Mouse (Mus musculus): ENCODE results near the gene Hsd17b1. TPM values are rescaled to one million over a fixed set of nuclear protein-coding genes. Genes with fewer than 3 reads are reported as not detected.
"Not testable (repeated sequence)": the region's sequence is repeated elsewhere in the genome, so short reads cannot be mapped to it uniquely, and the experiment has no call there.

The Hsd17b1 gene
- total and polyA plus RNA-seq, 2 experiments from 2014 or later = 0.71 TPM; not detected in 1

GRCm38 (mm10) chr11:101120545-101121188 lies 42.5 kb downstream of the Hsd17b1 start:
- Histone ChIP-seq H3K27ac (ENCODE audit: low read depth, low read length) (peak overlapping the region; percentile 81; the same call in 1 of the 2 replicates), H3K4me1 (ENCODE audit: insufficient read depth) (peaks cover 17% of the 10 kb centered on the region), H3K4me3 (ENCODE audit: low read depth, low read length) (peak overlapping the region; percentile 75), H3K9ac (peak overlapping the region; percentile 74), H3K27me3 (ENCODE audit: insufficient read depth, low read length) (no peaks in the 10 kb centered on the region), H3K9me3 (ENCODE audit: low read length) (no peaks in the 10 kb centered on the region), H3K36me3 (ENCODE audit: insufficient read depth) (peaks cover 22% of the 10 kb centered on the region), H3K4me2 (ENCODE audit: low read depth) (peak overlapping the region; percentile 88)
- no peak for ATAC-seq
- DNase-seq = no peak
- WGBS = 21% methylated on average over 19 of the region's 19 CpGs
- TF ChIP-seq CTCF (IDR thresholded peaks at IDR 0.05; ENCODE audit: low read depth) = no peak

- not testable (repeated sequence) for H3K9me3 ChIP-seq (ENCODE audit: low read length); DNase-seq; H3K27ac ChIP-seq (ENCODE audit: low read depth, low read length); H3K4me3 ChIP-seq (ENCODE audit: low read depth, low read length); ATAC-seq; H3K4me1 ChIP-seq (ENCODE audit: insufficient read depth); H3K9ac ChIP-seq; H3K27me3 ChIP-seq (ENCODE audit: insufficient read depth, low read length); H3K4me2 ChIP-seq (ENCODE audit: low read depth)
- 97% methylated on average over 8 of the region's 8 CpGs for WGBS
- peaks cover 32% of the 10 kb centered on the region for H3K36me3 ChIP-seq (ENCODE audit: insufficient read depth)
Measured at GRCm38 (mm10) chr11:101124494-101124893, 46.3 kb downstream of the Hsd17b1 start.

GRCm38 (mm10) chr11:101125008-101125407 lies 46.8 kb downstream of the Hsd17b1 start:
- H3K9me3 ChIP-seq (ENCODE audit: low read length); ATAC-seq; H3K4me2 ChIP-seq (ENCODE audit: low read depth); DNase-seq; H3K27me3 ChIP-seq (ENCODE audit: insufficient read depth, low read length); H3K4me3 ChIP-seq (ENCODE audit: low read depth, low read length); H3K27ac ChIP-seq (ENCODE audit: low read depth, low read length); H3K4me1 ChIP-seq (ENCODE audit: insufficient read depth); H3K9ac ChIP-seq: not testable (repeated sequence)
- peaks cover 32% of the 10 kb centered on the region for H3K36me3 ChIP-seq (ENCODE audit: insufficient read depth)
- 97% methylated on average over 7 of the region's 9 CpGs for WGBS

GRCm38 (mm10) chr11:101127075-101127474 lies 48.9 kb downstream of the Hsd17b1 start:
- 78% methylated on average over 1 of the region's 1 CpGs for WGBS
- ATAC-seq = no peak

GRCm38 (mm10) chr11:101128996-101129577 lies 50.9 kb downstream of the Hsd17b1 start:
- Histone ChIP-seq H3K4me2 (ENCODE audit: low read depth) (no peak overlapping the region), H3K36me3 (ENCODE audit: insufficient read depth) (peaks cover 20% of the 10 kb centered on the region), H3K27me3 (ENCODE audit: insufficient read depth, low read length) (no peaks in the 10 kb centered on the region), H3K4me3 (ENCODE audit: low read depth, low read length) (no peak overlapping the region), H3K9me3 (ENCODE audit: low read length) (no peaks in the 10 kb centered on the region), H3K4me1 (ENCODE audit: insufficient read depth) (no peaks in the 10 kb centered on the region), H3K27ac (ENCODE audit: low read depth, low read length) (no peak overlapping the region), H3K9ac (no peak overlapping the region)
- ATAC-seq (no peak), DNase-seq (no peak)
- WGBS = 84% methylated on average over 11 of the region's 11 CpGs
- TF ChIP-seq CTCF (IDR thresholded peaks at IDR 0.05; ENCODE audit: low read depth) = no peak

More at GRCm38 (mm10) chr11:101127075-101127474, 48.9 kb downstream of the Hsd17b1 start:
- Histone ChIP-seq H3K9me3 (ENCODE audit: low read length) (no peaks in the 10 kb centered on the region), H3K36me3 (ENCODE audit: insufficient read depth) (peaks cover 32% of the 10 kb centered on the region), H3K27ac (ENCODE audit: low read depth, low read length) (no peak overlapping the region), H3K9ac (no peak overlapping the region), H3K4me1 (ENCODE audit: insufficient read depth) (no peaks in the 10 kb centered on the region), H3K4me2 (ENCODE audit: low read depth) (no peak overlapping the region), H3K27me3 (ENCODE audit: insufficient read depth, low read length) (no peaks in the 10 kb centered on the region), H3K4me3 (ENCODE audit: low read depth, low read length) (no peak overlapping the region)
- DNase-seq = no peak
- TF ChIP-seq CTCF (IDR thresholded peaks at IDR 0.05; ENCODE audit: low read depth) = peak; percentile 33

Small RNAs within 50 kb of the gene (microRNA-seq; reads per million reads assigned to microRNA genes)
- gene Mir6928 = 3.7 to 5.8 reads per million in 2 experiments

Other genes starting within 250 kb of the Hsd17b1 start
- 17.8 and 22.6 TPM in 2 replicates for gene Stat5b, start 227.7 kb upstream of the Hsd17b1 start, total RNA-seq (2014; rRNA removed)
- gene Stat5b, start 227.7 kb upstream of the Hsd17b1 start, polyA plus RNA-seq (2015; fragmentation: Nextera tagmentation; extraction: Ambion mirVana) = 4.9 and 8.8 TPM in 2 replicates
- gene Stat5a, start 219.1 kb upstream of the Hsd17b1 start, total RNA-seq (2014; rRNA removed) = 2.0 and 2.6 TPM in 2 replicates
- 1.1 and 1.6 TPM in 2 replicates for gene Stat5a, start 219.1 kb upstream of the Hsd17b1 start, polyA plus RNA-seq (2015; fragmentation: Nextera tagmentation; extraction: Ambion mirVana)
- gene Stat3, start 138.9 kb upstream of the Hsd17b1 start, total RNA-seq (2014; rRNA removed) = 29.4 and 42.5 TPM in 2 replicates
- gene Stat3, start 138.9 kb upstream of the Hsd17b1 start, polyA plus RNA-seq (2015; fragmentation: Nextera tagmentation; extraction: Ambion mirVana) = 20.5 and 31.2 TPM in 2 replicates
- 14.8 and 22.7 TPM in 2 replicates for gene Cavin1, start 107.5 kb upstream of the Hsd17b1 start, total RNA-seq (2014; rRNA removed)
- 36.7 and 38.3 TPM in 2 replicates for gene Cavin1, start 107.5 kb upstream of the Hsd17b1 start, polyA plus RNA-seq (2015; fragmentation: Nextera tagmentation; extraction: Ambion mirVana)
- 132 and 179 TPM in 2 replicates for gene Atp6v0a1, start 69.0 kb upstream of the Hsd17b1 start, total RNA-seq (2014; rRNA removed)
- 121 and 162 TPM in 2 replicates for gene Atp6v0a1, start 69.0 kb upstream of the Hsd17b1 start, polyA plus RNA-seq (2015; fragmentation: Nextera tagmentation; extraction: Ambion mirVana)
- 11.3 and 14.9 TPM in 2 replicates for gene Naglu, start 8.4 kb upstream of the Hsd17b1 start, total RNA-seq (2014; rRNA removed)
- 11.6 and 12.6 TPM in 2 replicates for gene Naglu, start 8.4 kb upstream of the Hsd17b1 start, polyA plus RNA-seq (2015; fragmentation: Nextera tagmentation; extraction: Ambion mirVana)
- 39.3 and 40.7 TPM in 2 replicates for gene Coasy, start 4.2 kb downstream of the Hsd17b1 start, total RNA-seq (2014; rRNA removed)
- gene Coasy, start 4.2 kb downstream of the Hsd17b1 start, polyA plus RNA-seq (2015; fragmentation: Nextera tagmentation; extraction: Ambion mirVana) = 39.8 and 40.2 TPM in 2 replicates
- gene Mlx, start 8.9 kb downstream of the Hsd17b1 start, total RNA-seq (2014; rRNA removed) = 68.0 and 76.5 TPM in 2 replicates
- gene Mlx, start 8.9 kb downstream of the Hsd17b1 start, polyA plus RNA-seq (2015; fragmentation: Nextera tagmentation; extraction: Ambion mirVana) = 78.0 and 82.4 TPM in 2 replicates
- gene Psmc3ip, start 17.0 kb downstream of the Hsd17b1 start, total RNA-seq (2014; rRNA removed) = 9.5 and 13.8 TPM in 2 replicates
- gene Psmc3ip, start 17.0 kb downstream of the Hsd17b1 start, polyA plus RNA-seq (2015; fragmentation: Nextera tagmentation; extraction: Ambion mirVana) = 19.2 and 25.7 TPM in 2 replicates
- 53.3 and 59.0 TPM in 2 replicates for gene Retreg3, start 41.5 kb downstream of the Hsd17b1 start, total RNA-seq (2014; rRNA removed)
- gene Retreg3, start 41.5 kb downstream of the Hsd17b1 start, polyA plus RNA-seq (2015; fragmentation: Nextera tagmentation; extraction: Ambion mirVana) = 21.0 and 23.2 TPM in 2 replicates
- gene Tubg1, start 41.5 kb downstream of the Hsd17b1 start, total RNA-seq (2014; rRNA removed) = 35.6 and 43.1 TPM in 2 replicates
- 64.8 and 66.6 TPM in 2 replicates for gene Tubg1, start 41.5 kb downstream of the Hsd17b1 start, polyA plus RNA-seq (2015; fragmentation: Nextera tagmentation; extraction: Ambion mirVana)
- 23.2 and 28.6 TPM in 2 replicates for gene Tubg2, start 77.5 kb downstream of the Hsd17b1 start, total RNA-seq (2014; rRNA removed)
- gene Tubg2, start 77.5 kb downstream of the Hsd17b1 start, polyA plus RNA-seq (2015; fragmentation: Nextera tagmentation; extraction: Ambion mirVana) = 59.9 and 69.7 TPM in 2 replicates
- 3.0 and 3.5 TPM in 2 replicates for gene Cntnap1, start 92.1 kb downstream of the Hsd17b1 start, total RNA-seq (2014; rRNA removed)
- 0.35 and 1.1 TPM in 2 replicates for gene Cntnap1, start 92.1 kb downstream of the Hsd17b1 start, polyA plus RNA-seq (2015; fragmentation: Nextera tagmentation; extraction: Ambion mirVana)
- 9.2 and 10.2 TPM in 2 replicates for gene Plekhh3, start 92.9 kb downstream of the Hsd17b1 start, total RNA-seq (2014; rRNA removed)
- gene Plekhh3, start 92.9 kb downstream of the Hsd17b1 start, polyA plus RNA-seq (2015; fragmentation: Nextera tagmentation; extraction: Ambion mirVana) = 4.9 and 5.3 TPM in 2 replicates
- gene Ccr10, start 97.0 kb downstream of the Hsd17b1 start, total RNA-seq (2014; rRNA removed) = 0.23 and 0.52 TPM in 2 replicates
- gene Ccr10, start 97.0 kb downstream of the Hsd17b1 start, polyA plus RNA-seq (2015; fragmentation: Nextera tagmentation; extraction: Ambion mirVana) = 0.15 and 0.24 TPM in 2 replicates
- gene Ezh1, start 148.1 kb downstream of the Hsd17b1 start, total RNA-seq (2014; rRNA removed) = 25.6 and 27.7 TPM in 2 replicates
- 18.8 and 22.5 TPM in 2 replicates for gene Ezh1, start 148.1 kb downstream of the Hsd17b1 start, polyA plus RNA-seq (2015; fragmentation: Nextera tagmentation; extraction: Ambion mirVana)
- gene Ramp2, start 167.6 kb downstream of the Hsd17b1 start, total RNA-seq (2014; rRNA removed) = 42.9 and 46.0 TPM in 2 replicates
- 93.4 and 102 TPM in 2 replicates for gene Ramp2, start 167.6 kb downstream of the Hsd17b1 start, polyA plus RNA-seq (2015; fragmentation: Nextera tagmentation; extraction: Ambion mirVana)
- 71.7 and 75.8 TPM in 2 replicates for gene Vps25, start 175.3 kb downstream of the Hsd17b1 start, total RNA-seq (2014; rRNA removed)
- gene Vps25, start 175.3 kb downstream of the Hsd17b1 start, polyA plus RNA-seq (2015; fragmentation: Nextera tagmentation; extraction: Ambion mirVana) = 135 and 138 TPM in 2 replicates
- 3.2 and 5.4 TPM in 2 replicates for gene Wnk4, start 182.2 kb downstream of the Hsd17b1 start, total RNA-seq (2014; rRNA removed)
- gene Wnk4, start 182.2 kb downstream of the Hsd17b1 start, polyA plus RNA-seq (2015; fragmentation: Nextera tagmentation; extraction: Ambion mirVana) = 7.8 and 9.1 TPM in 2 replicates
- 0.10 and 0.15 TPM in 2 replicates for gene Cntd1, start 200.6 kb downstream of the Hsd17b1 start, total RNA-seq (2014; rRNA removed)
- 0.36 and 0.61 TPM in 2 replicates for gene Cntd1, start 200.6 kb downstream of the Hsd17b1 start, polyA plus RNA-seq (2015; fragmentation: Nextera tagmentation; extraction: Ambion mirVana)
- 110 and 140 TPM in 2 replicates for gene Coa3, start 200.7 kb downstream of the Hsd17b1 start, total RNA-seq (2014; rRNA removed)
- gene Coa3, start 200.7 kb downstream of the Hsd17b1 start, polyA plus RNA-seq (2015; fragmentation: Nextera tagmentation; extraction: Ambion mirVana) = 208 and 233 TPM in 2 replicates
- 107 and 177 TPM in 2 replicates for gene Becn1, start 223.9 kb downstream of the Hsd17b1 start, total RNA-seq (2014; rRNA removed)
- gene Becn1, start 223.9 kb downstream of the Hsd17b1 start, polyA plus RNA-seq (2015; fragmentation: Nextera tagmentation; extraction: Ambion mirVana) = 133 and 145 TPM in 2 replicates
- 70.7 and 80.9 TPM in 2 replicates for gene Psme3, start 237.8 kb downstream of the Hsd17b1 start, total RNA-seq (2014; rRNA removed)
- gene Psme3, start 237.8 kb downstream of the Hsd17b1 start, polyA plus RNA-seq (2015; fragmentation: Nextera tagmentation; extraction: Ambion mirVana) = 78.2 and 88.0 TPM in 2 replicates
- gene Aoc2, start 246.7 kb downstream of the Hsd17b1 start, total RNA-seq (2014; rRNA removed) = 2.7 and 4.4 TPM in 2 replicates
- 0.42 and 0.87 TPM in 2 replicates for gene Aoc2, start 246.7 kb downstream of the Hsd17b1 start, polyA plus RNA-seq (2015; fragmentation: Nextera tagmentation; extraction: Ambion mirVana)

Measured in forebrain, postnatal 0 days (tissue).